Mouse (Mus musculus): ENCODE data around the gene Mrpl1. TPM values are rescaled to one million over a fixed set of nuclear protein-coding genes. Genes with fewer than 3 reads are reported as not detected.

Gene Mrpl1
- polyA plus RNA-seq (2012; ENCODE audit: insufficient read depth, insufficient read length, missing spikeins), result 36.1 and 36.6 TPM in 2 replicates

DNA sequence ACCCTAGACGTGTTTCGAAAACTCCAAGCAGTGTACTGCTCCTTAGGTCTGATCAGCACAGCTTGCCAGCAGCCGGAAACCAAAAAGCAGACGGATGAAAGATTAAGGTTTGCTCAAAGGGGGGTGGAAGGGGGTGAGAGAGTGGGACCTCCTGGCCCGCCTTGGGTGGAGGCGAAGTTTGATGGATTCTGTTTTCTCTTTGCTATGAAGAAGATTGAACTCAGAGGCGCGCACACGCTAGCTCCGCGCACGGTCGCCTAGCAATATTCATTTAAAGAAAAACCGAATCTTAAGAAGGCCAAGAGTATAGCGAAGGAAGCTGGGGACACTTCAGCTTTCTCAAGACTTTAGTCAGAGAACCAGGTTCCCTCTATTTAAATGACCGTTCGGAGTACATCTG, at the start of gene Mrpl1:
Gene Mrpl1 (plus strand): TSS at position 35 of the 400 bp plus-strand sequence.
- Histone ChIP-seq H3K4me1 (ENCODE audit: control insufficient read depth, insufficient read depth, insufficient read length, low read length) (peaks cover 3% of the 10 kb centered on the region), H3K27ac (replicated peaks; ENCODE audit: low read depth, low read length) (peak within 1 kb of the TSS; percentile 80), H3K4me3 (ENCODE audit: insufficient read depth, low read depth, low read length) (peak within 1 kb of the TSS; percentile 93)

DNA sequence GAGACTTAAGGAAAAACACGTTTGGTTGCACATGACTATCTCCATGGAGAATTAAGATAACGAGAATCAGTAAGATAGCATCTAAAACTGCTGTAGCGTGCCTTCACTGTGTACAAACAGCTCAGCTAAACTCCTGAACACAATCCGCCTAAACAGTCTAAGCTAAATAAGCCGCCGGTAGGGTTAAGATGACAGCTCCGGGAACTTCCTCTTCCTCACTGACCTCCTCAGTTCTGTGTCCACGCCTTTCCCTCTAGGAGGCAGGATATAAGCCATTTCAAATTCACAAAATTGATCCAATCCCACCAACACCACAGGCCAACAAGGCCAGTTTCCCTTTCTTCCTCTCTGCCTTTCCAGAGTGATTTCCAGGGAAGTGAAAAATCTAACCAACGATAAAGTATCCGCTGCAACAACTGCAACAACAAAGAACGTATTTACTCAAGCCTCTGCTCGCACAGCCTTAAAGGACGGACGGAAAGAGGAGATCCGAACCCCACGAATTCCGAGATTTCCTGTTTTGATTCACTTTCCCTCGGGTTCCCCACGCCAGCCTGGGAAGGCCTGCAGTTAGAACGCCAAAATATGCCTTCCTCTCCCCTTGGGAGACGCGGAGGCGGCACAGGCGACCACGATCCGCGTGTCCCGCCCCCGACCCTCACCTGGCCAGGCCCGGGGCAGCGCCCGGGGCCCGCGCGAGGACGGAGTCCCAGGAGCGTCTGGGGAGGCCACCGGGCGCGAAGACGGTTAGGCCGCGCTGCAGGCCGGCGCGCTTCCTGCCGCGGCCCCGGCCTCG, 48.6 kb upstream of the Mrpl1 start:
- peak overlapping the region; percentile 77 for H3K27ac ChIP-seq (replicated peaks; ENCODE audit: low read depth, low read length)
- H3K4me3 ChIP-seq (ENCODE audit: insufficient read depth, low read depth, low read length), result peak overlapping the region; percentile 100
- H3K4me1 ChIP-seq (ENCODE audit: control insufficient read depth, insufficient read depth, insufficient read length, low read length), result peaks cover 2% of the 10 kb centered on the region; the same call in 1 of the 2 replicates

DNA sequence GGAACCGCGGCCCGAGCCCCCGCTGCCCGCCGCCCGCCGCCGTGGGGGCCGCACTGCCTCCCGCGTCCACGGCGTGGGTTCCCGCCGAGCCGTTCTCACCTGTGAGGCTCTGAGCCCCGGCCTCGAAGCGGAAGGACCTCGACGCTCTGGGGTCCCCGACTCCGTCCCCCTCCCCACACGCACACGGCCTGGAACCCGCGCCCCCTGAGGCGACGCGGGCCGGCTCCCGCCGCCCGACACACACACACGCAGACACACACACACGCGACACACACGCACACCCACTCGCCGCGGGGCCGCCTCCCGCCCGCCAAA, 48.1 kb upstream of the Mrpl1 start:
- Histone ChIP-seq H3K4me1 (ENCODE audit: control insufficient read depth, insufficient read depth, insufficient read length, low read length) (peaks cover 2% of the 10 kb centered on the region; the same call in 1 of the 2 replicates), H3K4me3 (ENCODE audit: insufficient read depth, low read depth, low read length) (peak overlapping the region; percentile 100), H3K27ac (replicated peaks; ENCODE audit: low read depth, low read length) (peak overlapping the region; percentile 87)

DNA sequence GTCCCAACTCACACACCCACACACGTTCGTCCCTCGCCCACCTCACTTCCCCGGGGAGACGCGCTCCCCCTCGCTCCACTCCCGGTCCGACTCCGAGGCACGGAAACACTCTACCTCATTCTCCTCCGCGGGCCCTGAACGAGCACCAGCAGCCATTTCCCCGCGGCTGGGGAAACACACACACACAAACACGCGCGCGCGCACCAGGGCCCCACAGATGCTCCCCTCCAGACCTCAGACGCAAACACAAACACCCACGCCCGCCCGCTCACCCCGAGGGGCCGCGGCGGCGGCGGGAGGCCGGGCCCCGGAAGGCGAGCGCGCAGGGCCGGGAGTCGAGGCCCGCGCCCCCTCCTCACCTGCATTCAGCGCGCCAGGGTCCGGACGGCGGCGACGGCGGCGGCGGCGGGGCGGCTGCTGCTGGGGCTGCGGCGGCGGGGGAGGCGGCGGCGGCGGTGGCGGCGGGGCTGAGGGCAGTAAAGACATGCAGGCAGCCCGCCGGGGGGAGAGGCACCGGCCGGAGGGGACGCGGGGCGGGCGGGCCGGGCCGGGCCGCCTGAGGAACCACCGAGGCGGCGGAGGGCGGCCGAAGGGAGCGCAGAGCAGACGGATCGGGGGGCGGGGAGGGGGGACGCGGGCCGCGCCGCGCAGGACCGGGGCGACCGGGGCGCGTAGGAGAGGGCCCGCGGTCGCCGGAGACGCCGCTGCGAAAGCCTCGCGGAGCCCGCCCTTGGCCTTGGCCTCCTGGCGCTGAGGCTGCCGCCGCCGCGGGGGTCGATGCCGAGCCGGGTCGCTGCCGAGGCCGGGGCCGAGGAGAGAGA, 47.5 kb upstream of the Mrpl1 start:
- peaks cover 2% of the 10 kb centered on the region; the same call in 1 of the 2 replicates for H3K4me1 ChIP-seq (ENCODE audit: control insufficient read depth, insufficient read depth, insufficient read length, low read length)
- H3K27ac ChIP-seq (replicated peaks; ENCODE audit: low read depth, low read length), result peak overlapping the region; percentile 89
- H3K4me3 ChIP-seq (ENCODE audit: insufficient read depth, low read depth, low read length), result peak overlapping the region; percentile 100

DNA sequence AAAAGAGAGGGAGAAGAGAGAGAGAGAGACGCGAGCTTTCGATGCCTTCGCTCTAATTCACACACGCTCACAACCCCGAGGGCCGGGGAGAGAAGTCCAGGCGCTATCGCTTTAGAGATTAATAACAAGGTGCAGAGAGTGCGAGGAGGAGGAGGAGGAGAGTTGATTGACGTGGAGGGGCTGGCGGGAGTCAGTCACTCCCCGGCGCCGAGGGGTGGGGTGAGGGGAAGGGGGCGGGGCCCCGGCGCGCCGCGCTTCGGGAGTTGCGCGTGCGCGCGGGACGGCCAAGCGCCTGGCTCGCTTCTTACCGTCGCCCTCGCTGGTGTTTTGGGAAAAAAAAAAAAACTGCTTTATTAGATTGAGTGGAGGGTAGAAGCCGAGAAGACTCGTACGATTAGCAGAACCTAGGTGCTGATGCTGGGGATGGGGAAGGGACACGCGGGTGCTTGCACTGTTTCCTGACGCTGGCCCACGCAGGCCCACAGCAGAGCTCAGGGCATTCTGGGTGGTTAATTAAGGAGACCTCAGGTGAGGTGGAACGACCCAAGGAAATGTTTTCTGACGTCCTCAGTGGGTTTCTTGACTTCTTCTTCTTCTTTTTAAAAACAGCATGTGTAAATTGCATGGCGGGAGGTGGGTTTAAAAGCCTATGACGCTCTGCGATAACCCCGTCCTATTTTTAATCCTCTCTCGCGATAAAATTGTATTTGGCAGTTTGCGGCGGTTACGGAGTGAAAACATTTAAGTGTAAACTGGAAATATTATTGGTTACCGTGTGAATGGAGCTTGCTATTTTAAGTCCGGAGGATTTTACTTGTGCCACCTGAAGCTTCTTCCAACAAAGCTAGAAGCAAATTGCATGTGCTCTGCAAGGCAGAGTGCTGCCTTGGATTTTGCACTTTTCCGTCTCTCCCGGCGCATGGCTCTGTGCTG, 46.6 kb upstream of the Mrpl1 start:
- H3K27ac ChIP-seq (replicated peaks; ENCODE audit: low read depth, low read length), result peak overlapping the region; percentile 89
- peak overlapping the region; percentile 100 for H3K4me3 ChIP-seq (ENCODE audit: insufficient read depth, low read depth, low read length)
- peaks cover 2% of the 10 kb centered on the region; the same call in 1 of the 2 replicates for H3K4me1 ChIP-seq (ENCODE audit: control insufficient read depth, insufficient read depth, insufficient read length, low read length)

DNA sequence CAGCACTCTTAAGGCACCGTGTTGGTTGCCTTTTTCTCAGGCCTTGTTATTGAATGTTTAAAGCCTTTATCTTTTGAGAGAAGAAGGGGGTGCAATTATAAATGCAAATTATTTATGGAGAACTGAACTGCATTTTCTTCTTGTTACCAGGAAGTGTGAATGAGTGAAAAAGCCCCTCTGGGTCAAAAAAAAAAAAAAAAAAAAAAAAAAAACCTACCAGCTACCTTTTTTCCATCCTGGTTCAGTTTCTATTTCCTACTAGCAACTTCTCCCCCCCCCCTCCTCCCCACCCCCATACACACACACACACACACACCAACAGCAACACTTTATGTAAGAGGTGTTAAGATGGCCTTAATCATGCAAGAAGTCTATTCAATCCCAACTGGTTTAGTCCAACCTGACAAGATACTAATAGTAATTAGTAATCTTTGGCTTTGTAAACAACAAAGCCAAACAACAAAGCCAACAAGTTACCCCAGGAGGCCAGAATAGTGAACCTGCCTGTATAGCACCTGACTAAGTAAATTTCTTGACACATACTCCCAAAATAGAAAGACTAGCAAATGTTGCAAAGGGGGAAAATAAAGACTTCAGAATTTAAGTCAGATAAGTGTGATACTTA, 45.8 kb upstream of the Mrpl1 start:
- Histone ChIP-seq H3K4me3 (ENCODE audit: insufficient read depth, low read depth, low read length) (peak overlapping the region; percentile 71), H3K27ac (replicated peaks; ENCODE audit: low read depth, low read length) (peak overlapping the region; percentile 54), H3K4me1 (ENCODE audit: control insufficient read depth, insufficient read depth, insufficient read length, low read length) (peaks cover 2% of the 10 kb centered on the region; the same call in 1 of the 2 replicates)

DNA sequence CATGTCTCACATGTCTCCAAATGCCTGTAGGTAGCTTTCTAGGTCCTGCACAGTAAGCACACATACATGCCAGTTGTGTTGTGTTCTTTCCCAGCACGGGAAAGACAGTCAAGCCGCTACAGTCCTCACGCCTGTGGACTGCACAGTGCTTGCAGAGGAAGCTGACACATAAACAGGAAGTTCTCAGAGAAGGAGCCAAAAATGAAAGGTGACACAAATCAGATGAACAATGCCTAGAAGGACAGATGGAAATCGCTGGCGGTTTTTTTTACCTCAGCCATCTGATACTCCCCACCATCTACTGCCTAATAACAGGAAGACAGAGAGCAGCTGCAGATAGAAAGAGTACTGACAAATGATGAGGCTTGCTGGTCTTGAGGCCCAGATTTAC, 45.3 kb upstream of the Mrpl1 start, which contains the start of gene Cnot6l:
Gene Cnot6l (minus strand): TSS at position 151 of the 391 bp plus-strand sequence.
- Histone ChIP-seq H3K4me1 (ENCODE audit: control insufficient read depth, insufficient read depth, insufficient read length, low read length) (peaks cover 2% of the 10 kb centered on the region; the same call in 1 of the 2 replicates), H3K27ac (replicated peaks; ENCODE audit: low read depth, low read length) (peak within 1 kb of the TSS; percentile 54), H3K4me3 (ENCODE audit: insufficient read depth, low read depth, low read length) (peak within 1 kb of the TSS; percentile 71)

DNA sequence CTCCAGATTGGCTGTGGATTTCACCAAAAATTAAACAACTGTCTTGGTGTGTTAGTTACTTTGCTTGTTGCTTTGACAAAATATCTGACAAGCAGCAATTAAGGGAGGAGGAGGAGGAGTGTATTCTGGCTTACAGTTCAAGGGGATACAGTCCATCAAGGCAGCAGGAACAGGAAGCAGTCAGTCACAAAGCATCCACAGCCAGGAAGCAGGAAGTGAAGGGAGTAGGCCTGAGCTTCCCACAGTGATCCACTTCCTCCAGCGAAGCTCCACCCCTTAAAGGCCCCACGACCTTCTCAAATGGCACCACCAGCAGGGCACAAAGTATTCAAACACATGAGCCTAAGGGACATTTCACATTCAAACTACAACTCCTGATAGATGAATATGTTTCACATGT, 42.5 kb upstream of the Mrpl1 start:
- H3K4me1 ChIP-seq (ENCODE audit: control insufficient read depth, insufficient read depth, insufficient read length, low read length), result peaks cover 2% of the 10 kb centered on the region; the same call in 1 of the 2 replicates
- no peak overlapping the region for H3K4me3 ChIP-seq (ENCODE audit: insufficient read depth, low read depth, low read length)
- no peak overlapping the region for H3K27ac ChIP-seq (replicated peaks; ENCODE audit: low read depth, low read length)

DNA sequence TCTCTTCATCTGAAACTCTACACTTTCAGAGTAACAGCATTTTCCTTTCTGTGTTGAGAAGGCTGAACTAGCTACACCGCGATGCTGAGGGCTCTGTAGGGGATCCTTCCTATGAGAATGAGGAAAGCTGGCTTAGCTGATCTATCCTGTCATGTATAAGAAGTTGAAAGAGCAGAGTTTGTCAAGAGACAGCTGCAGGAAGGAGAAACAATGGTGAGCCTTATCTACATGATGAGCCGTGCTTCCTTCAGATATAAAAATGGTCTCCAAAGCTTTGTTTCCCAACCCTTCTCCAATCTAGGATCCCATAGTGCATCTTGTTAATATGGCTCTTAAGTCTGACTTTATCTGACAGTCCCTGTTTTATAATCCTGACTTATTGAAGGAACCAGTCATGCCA, 38.9 kb upstream of the Mrpl1 start:
- Histone ChIP-seq H3K4me1 (ENCODE audit: control insufficient read depth, insufficient read depth, insufficient read length, low read length) (no peaks in the 10 kb centered on the region; the same call in 1 of the 2 replicates), H3K4me3 (ENCODE audit: insufficient read depth, low read depth, low read length) (no peak overlapping the region), H3K27ac (replicated peaks; ENCODE audit: low read depth, low read length) (no peak overlapping the region)

DNA sequence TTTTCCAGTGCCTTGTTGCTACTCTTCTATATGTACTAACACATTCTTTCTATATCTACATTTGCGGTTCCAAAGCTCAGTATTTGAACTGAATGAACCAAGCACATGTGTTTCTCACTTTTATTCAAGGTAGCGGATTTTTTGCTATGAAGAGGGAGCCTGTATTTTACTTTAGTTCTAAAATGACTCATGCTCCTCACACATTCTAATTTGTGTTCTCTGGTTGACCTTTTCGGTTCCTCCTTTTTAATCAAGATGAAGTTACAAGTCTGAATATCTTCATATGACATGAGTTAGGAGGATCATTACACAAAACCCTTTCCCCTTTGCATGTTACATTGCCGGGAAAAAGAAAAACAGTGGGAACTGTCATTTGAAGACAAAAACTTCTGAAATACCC, 37.5 kb upstream of the Mrpl1 start:
- no peak overlapping the region for H3K4me3 ChIP-seq (ENCODE audit: insufficient read depth, low read depth, low read length)
- peaks cover 3% of the 10 kb centered on the region; the same call in 1 of the 2 replicates for H3K4me1 ChIP-seq (ENCODE audit: control insufficient read depth, insufficient read depth, insufficient read length, low read length)
- no peak overlapping the region for H3K27ac ChIP-seq (replicated peaks; ENCODE audit: low read depth, low read length)

DNA sequence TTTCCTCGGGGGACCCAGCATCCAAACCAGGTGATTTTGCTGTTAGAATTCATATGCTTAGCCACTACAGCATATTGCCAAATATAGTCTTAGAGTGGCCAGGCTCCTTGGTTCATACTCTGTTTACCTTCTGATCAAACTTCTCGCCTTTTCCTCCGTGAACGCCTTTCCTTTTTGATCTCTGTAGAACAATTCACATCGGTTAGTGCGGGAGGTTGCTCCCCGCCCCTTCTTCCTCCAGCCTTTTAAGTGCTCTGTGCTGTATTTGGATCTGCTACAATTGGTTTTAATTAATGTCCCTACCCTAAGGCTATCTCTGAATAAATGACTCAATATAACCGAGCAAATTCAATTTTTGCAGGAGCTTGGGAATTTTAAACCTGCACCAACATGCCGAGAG, 33.2 kb upstream of the Mrpl1 start:
- H3K27ac ChIP-seq (replicated peaks; ENCODE audit: low read depth, low read length), result peak overlapping the region; percentile 61
- H3K4me3 ChIP-seq (ENCODE audit: insufficient read depth, low read depth, low read length), result peak overlapping the region; percentile 12; the same call in 1 of the 2 replicates

DNA sequence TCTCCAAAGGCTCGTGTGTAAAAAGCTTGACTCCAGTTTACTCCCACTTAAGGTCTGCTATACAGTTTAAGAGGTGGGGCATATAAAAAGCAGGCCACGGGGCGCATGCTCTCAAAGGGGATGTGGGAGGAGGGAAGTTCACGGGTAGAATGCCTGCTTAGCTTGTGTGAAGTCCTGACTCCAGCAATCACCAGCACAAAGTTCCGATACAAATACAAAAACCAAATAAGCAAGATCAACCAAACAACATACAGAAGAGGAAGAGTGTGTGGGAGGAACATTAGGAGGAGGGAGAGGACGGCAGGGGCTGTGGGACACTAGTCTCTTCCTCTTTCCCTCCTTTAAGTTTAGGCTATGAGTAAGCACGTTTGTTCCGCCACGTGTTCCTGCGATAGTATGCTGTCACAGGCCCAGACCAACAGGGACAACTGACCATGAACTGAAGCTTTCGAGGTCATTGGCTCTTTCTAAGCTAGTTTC, 32.4 kb upstream of the Mrpl1 start:
- Histone ChIP-seq H3K4me3 (ENCODE audit: insufficient read depth, low read depth, low read length) (no peak overlapping the region), H3K4me1 (ENCODE audit: control insufficient read depth, insufficient read depth, insufficient read length, low read length) (peaks cover 3% of the 10 kb centered on the region; the same call in 1 of the 2 replicates), H3K27ac (replicated peaks; ENCODE audit: low read depth, low read length) (peak overlapping the region; percentile 61)

More for the DNA sequence above, 33.2 kb upstream of the Mrpl1 start:
- peaks cover 3% of the 10 kb centered on the region; the same call in 1 of the 2 replicates for H3K4me1 ChIP-seq (ENCODE audit: control insufficient read depth, insufficient read depth, insufficient read length, low read length)

DNA sequence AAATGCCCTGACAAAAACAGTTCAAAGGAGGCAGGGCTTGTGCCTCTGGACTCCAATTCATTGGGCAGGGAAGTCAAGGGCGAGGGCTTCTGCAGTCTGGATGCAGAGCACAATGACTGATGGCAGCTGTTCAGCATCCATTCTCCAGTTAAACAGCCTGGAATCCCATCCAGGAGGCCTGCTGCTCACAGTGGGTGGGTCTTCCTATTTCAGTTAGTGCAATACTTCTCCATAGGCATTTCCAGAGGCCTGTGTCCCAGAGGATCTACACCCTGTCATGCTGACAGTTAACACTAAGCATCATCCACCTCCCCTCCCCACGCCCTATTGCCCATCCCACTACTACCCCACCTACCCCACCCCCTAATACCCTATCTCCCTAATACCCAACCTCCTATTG, 26.1 kb upstream of the Mrpl1 start:
- Histone ChIP-seq H3K4me3 (ENCODE audit: insufficient read depth, low read depth, low read length) (no peak overlapping the region), H3K4me1 (ENCODE audit: control insufficient read depth, insufficient read depth, insufficient read length, low read length) (no peaks in the 10 kb centered on the region), H3K27ac (replicated peaks; ENCODE audit: low read depth, low read length) (no peak overlapping the region)

DNA sequence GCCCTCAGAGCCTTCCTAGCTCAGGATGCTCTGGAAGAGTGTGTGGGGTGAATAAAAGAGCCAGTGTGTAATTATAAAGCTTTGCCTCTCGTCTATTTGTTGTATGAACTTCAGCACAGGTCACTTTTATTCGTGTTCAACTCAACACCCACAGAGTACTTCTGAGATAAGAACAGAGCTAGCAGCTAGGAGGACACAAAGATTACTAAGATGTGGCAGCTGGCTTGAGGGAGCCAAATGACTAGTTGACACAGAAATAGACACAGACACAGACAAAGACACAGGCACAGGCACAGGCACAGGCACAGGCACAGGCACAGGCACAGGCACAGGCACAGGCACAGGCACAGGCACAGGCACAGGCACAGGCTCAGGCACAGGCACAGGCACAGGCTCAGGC, 25.3 kb upstream of the Mrpl1 start:
- no peak overlapping the region for H3K4me3 ChIP-seq (ENCODE audit: insufficient read depth, low read depth, low read length)
- no peaks in the 10 kb centered on the region for H3K4me1 ChIP-seq (ENCODE audit: control insufficient read depth, insufficient read depth, insufficient read length, low read length)
- no peak overlapping the region for H3K27ac ChIP-seq (replicated peaks; ENCODE audit: low read depth, low read length)

Measured in brown adipose tissue, adult 24 weeks (tissue).